Mouse (Mus musculus) spleen, postnatal 4 days (tissue): ENCODE data around the gene Tuba1c.

Experiments used
- DNase-seq, 2 experiments: peaks; one replicate each; pipeline ENCODE4 v3.0.0; 2022; ENCODE audit warnings: low spot score in 2 of 2

Tuba1c gene

GRCm38 (mm10) chr15:98996840-98997239 is 32.9 kb upstream of the Tuba1c start:
- DNase-seq, result no peak

GRCm38 (mm10) chr15:98997938-98998774 is 31.5 kb upstream of the Tuba1c start:
- no peak for DNase-seq

DNA sequence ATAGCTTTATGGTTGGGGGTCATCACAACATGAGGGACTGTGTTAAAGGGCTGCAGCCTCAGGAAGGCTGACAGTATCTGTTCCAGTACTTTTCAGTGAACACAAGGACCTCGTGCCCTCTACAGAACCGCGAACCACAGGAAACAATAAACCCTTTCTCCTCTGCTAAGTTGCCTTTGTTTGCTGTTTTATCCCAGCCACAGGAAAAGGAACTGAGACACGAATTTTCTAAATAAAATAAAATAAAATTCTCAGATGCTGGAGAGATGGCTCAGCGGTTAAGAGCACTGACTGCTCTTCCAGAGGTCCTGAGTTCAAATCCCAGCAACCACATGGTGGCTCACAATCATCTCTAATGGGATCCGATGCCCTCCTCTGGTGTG is 30.9 kb upstream of the Tuba1c start:
- DNase-seq, result no peak

DNA sequence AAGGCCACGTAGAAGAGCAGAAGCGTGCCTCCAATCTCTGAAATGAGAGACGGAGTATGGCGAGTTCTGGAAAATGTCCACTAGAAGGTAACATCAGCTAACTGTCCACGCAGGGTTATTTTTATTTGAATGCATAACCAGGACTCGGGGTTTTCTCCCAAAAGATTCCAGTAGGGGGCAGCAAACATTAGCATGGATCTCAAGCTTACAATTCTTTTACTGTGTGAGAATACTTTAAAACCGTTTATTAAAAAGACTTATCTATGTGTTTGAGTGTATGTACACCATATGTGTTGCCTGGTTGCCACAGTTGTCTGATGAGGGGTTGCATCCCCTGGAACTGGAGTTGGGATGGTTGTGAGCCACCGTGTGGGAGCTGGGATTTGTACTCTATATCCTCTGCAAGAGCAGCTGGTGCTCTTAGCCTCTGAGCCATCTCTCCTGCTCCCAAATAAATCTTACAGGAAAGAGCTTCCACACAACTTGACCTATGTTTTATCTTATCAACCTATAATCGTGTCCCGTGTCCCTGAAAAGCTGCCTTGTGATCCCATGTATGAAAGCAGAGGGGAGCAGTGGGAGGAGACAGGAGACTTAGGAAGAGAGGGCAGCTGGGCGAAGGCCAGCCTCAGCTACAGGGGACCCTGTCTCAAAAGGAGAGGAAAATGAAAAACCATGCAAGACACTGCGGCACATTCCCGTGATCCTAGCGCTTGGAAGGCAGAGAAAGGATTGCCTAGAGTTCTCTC is 29.0 kb upstream of the Tuba1c start:
- DNase-seq, result peak; percentile 57 to 79

DNA sequence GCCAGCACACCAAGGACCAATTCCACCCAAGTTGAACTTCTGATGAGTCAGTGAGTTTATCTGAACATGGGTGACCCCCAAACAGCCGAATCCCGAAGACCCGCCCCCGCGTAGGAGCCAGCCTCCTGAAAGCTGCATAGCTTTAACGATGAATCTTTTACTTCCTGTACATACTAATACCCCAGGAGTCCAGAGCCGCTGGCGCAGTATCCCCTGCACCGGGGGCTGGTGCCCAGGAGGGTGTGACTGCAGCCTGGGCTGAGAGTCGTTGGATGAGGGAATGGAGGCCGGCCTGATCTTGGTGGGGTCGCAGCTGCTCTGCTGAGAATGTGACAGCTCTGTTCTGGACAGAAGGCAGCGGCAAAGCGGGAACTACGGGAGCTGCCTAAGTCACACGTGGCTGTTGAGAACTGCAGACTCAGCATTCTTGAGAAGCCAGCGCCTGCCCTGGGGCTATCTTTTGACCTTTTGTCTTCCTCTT is 28.2 kb upstream of the Tuba1c start:
- DNase-seq, result no peak

GRCm38 (mm10) chr15:99003600-99003999 is 26.1 kb upstream of the Tuba1c start:
- no peak for DNase-seq

GRCm38 (mm10) chr15:99008801-99009241 is 20.9 kb upstream of the Tuba1c start:
- DNase-seq, result no peak

DNA sequence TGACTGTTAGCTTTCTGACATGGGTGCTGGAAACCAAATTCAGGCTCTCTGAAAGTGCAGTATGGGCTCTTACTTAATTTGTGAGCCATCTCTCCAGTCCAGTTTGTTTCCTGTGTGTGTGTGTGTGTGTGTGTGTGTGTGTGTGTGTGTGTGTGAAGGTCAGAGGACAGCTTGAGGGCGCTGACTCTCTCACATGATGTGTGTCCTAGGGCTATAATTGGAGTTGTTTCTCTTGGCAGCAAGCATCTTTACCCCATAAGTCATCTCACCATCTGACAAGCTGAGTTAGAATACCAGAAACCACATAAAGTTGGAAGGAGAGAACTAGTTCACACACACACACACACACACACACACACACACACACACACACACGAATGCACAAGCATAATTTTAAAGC is 18.8 kb upstream of the Tuba1c start:
- no peak for DNase-seq

DNA sequence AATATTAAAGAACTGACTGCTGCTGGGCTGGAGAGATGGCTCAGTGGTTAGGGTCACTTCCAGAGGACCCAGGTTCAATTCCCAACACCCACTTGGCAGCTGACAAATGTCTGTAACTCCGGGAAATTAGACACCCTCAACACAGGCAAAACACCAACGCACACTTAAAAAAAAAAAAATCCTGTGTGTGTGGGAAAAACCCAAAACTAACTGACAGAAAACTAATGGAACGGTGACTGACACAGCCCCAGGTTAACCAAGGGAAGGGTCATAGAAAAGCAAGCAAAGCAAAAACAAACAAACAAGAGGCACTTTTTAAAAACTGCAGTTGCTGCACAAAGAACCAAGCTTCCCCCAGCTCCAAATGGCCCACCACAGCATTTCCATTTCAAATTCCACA is 17.7 kb upstream of the Tuba1c start:
- no peak for DNase-seq

DNA sequence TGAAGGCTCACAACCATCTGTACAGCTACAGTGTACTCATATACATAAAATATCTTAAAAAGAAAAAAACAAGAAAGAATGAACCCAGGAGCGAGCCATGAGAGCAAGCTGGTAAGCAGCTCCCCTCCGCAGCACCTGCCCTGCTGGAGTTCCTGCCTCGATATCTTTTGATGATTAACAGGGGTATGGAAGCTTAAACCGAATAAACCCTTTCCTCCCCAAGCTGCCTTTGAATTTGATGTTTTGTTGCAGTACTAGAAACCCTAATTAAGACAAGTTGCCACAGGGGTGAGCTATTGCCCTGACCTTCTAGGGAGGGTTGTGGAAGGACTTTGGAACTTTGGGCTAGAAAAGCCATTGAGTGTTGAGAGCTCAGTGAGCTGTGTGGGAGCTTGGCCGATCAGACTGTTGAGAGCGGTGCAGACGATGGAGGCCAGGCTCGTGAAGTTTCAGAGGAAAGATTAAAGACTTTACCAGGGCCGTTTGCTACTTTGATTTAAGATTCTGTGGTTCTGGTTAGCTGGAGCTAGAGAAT is 15.1 kb upstream of the Tuba1c start:
- no peak for DNase-seq

DNA sequence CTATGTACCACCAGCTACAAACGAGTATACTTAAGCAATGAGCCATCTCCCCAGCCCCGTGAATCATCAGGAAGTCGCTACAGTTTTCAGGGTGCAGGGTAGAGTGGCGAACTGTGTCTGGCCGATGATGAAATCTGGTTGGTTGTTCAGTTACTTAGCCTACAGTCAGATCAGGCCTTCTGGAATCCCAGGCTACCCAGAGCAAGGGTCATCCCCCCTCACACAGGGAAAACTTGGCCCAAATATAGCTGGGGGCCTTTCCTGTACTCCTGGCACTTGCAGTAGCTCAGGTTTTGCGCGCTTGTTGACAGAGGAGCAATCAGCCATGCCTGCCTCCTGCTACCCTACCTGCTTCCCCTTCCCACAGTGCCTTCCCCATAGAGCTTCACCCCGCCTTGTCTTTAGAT is 12.3 kb upstream of the Tuba1c start:
- DNase-seq, result no peak

- DNase-seq, result no peak
Observed at GRCm38 (mm10) chr15:99017986-99018385, 11.7 kb upstream of the Tuba1c start.

- DNase-seq, result no peak
Observed at GRCm38 (mm10) chr15:99018630-99019029, 11.1 kb upstream of the Tuba1c start.

GRCm38 (mm10) chr15:99019436-99019835 is 10.3 kb upstream of the Tuba1c start:
- DNase-seq, result no peak

GRCm38 (mm10) chr15:99020171-99020570 is 9.5 kb upstream of the Tuba1c start:
- DNase-seq, result no peak

- DNase-seq, result no peak
Observed at GRCm38 (mm10) chr15:99021255-99021654, 8.4 kb upstream of the Tuba1c start.

DNA sequence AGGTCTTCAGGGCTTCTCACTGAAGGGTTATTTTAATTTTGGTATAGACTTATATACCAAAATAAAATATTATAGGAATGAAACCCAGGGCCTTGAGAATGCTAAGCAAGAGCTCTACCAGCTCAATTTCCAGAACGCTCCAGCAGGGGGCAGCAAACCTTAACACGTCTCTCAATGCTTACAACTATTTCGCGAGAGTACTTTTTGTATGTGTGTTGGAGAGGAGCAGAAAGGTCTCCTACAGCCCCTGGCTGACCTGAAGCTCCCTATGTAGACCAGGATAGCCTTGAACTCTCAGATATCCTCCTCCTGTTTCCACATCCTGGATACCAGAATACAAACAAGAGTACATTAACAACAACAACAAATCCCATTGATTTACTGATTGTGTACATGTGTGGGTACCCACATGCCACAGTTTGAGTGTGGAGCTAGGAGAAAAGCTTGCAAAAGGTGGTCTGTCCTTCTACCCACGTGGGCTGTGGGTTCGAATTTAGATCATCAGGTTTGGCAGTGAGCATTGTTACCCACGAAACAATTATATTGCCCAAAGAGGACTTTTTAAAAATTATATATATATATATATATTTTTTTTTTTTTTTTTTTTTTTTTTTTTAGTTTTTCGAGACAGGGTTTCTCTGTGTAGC is 4.9 kb upstream of the Tuba1c start:
- DNase-seq, result peak; percentile 80 to 94

- no peak for DNase-seq
Observed at GRCm38 (mm10) chr15:99025414-99025813, 4.3 kb upstream of the Tuba1c start.

GRCm38 (mm10) chr15:99026259-99026658 is 3.4 kb upstream of the Tuba1c start:
- peak; percentile 70 to 86 for DNase-seq

DNA sequence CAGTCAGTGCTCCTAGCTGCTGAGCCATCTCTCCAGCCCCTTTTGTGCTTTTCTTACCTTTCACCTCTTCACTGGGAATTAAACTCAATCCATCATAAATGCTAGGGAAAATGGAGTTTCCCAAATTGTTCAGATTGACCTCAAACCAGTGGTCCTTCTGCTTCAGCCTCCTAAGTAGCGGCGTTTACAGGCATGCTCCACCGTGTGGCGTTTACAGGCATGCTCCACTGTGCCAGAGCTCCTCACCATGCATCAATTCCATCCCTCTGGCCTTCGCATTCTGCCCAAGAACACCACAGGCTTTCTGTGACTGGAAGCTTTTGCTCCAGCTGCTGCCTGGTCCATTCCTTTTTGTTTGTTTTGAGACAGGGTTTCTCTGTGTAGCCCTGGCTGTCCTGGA is 2.6 kb upstream of the Tuba1c start:
- DNase-seq, result no peak

- DNase-seq, result no peak
Observed at GRCm38 (mm10) chr15:99028874-99029458, 725 bp upstream of the Tuba1c start.
